Mouse (Mus musculus) kidney, embryonic 16.5 days (tissue): ENCODE data around the gene Hoxb13. TPM values are rescaled to one million over a fixed set of nuclear protein-coding genes. Genes with fewer than 3 reads are reported as not detected.
A peak's percentile ranks its signal among the peaks of the same experiment; 100 is the strongest.

Source experiments
- ATAC-seq: fragments of 200-750 bp; cut with Nextera tagmentation; 2 replicates; pipeline ENCODE4 v1.8.0; 2017; ENCODE audit warnings: moderate TSS enrichment; ENCODE audit not compliant: low FRiP score, low TSS enrichment
- H3K27ac ChIP-seq: fragments of 300-500 bp; sonication (generic); 2 replicates; pipeline ENCODE4 v1.5.1; 2014; ENCODE audit warnings: low read length
- H3K27me3 ChIP-seq: fragments of 300-500 bp; sonication (generic); 2 replicates; pipeline ENCODE4 v1.6.1; 2014; ENCODE audit warnings: low read length, control low read depth, mixed read lengths; ENCODE audit not compliant: insufficient read depth
- H3K36me3 ChIP-seq: fragments of 300-500 bp; sonication (generic); 2 replicates; pipeline ENCODE4 v1.6.1; 2014; ENCODE audit warnings: low read length, control low read depth, mixed read lengths; ENCODE audit not compliant: insufficient read depth
- H3K4me1 ChIP-seq: fragments of 300-500 bp; sonication (generic); 2 replicates; pipeline ENCODE4 v1.6.1; 2014; ENCODE audit warnings: low read length, control low read depth, mixed read lengths; ENCODE audit not compliant: insufficient read depth
- H3K4me2 ChIP-seq: fragments of 300-500 bp; sonication (generic); replicated peaks from 2 replicates; pipeline ENCODE4 v1.6.1; 2014; ENCODE audit warnings: low read depth, low read length
- H3K4me3 ChIP-seq: fragments of 300-500 bp; sonication (generic); 2 replicates; pipeline ENCODE4 v1.5.1; 2014; ENCODE audit warnings: mild to moderate bottlenecking, low read length
- H3K9ac ChIP-seq: fragments of 300-500 bp; sonication (generic); replicated peaks from 2 replicates; pipeline ENCODE4 v1.6.1; 2014; ENCODE audit warnings: low read length
- H3K9me3 ChIP-seq: fragments of 300-500 bp; sonication (generic); 2 replicates; pipeline ENCODE4 v1.6.1; 2016; ENCODE audit warnings: low read length, control low read depth
- WGBS: fragments of 180-500 bp; shearing (Covaris S2); extraction: QIAGEN DNeasy Blood & Tissue Kit; methylation state at CpG from one replicate; pipeline ENCODE4 v1.1.7; 2014; 5-methylcytosine and 5-hydroxymethylcytosine counted together
- polyA plus RNA-seq: library from polyadenylated mRNA; unstranded; fragments of >200 nt; fragmentation: Nextera tagmentation; extraction: Ambion mirVana; gene quantifications from 2 replicates; pipeline ENCODE4 v1.2.1, GENCODE M21; 2015

Hoxb13 gene
- polyA plus RNA-seq, 1 experiment from 2014 or later = not detected

GRCm38 (mm10) chr11:96200183-96200655, 6.1 kb downstream of the Hoxb13 start:
- ATAC-seq = no peak
- WGBS = under 1% methylated on average over 14 of the region's 14 CpGs
- peaks cover 98% of the 10 kb centered on the region for H3K27me3 ChIP-seq
- H3K27ac ChIP-seq = no peak overlapping the region
- no peaks in the 10 kb centered on the region for H3K9me3 ChIP-seq
- H3K4me2 ChIP-seq = no peak overlapping the region
- no peak overlapping the region for H3K9ac ChIP-seq
- H3K36me3 ChIP-seq = no peaks in the 10 kb centered on the region
- H3K4me1 ChIP-seq = no peaks in the 10 kb centered on the region; the same call in 1 of the 2 replicates
- 0 out of 2 replicates have a peak overlapping the region, but pooled peaks have one; percentile 0 for H3K4me3 ChIP-seq

- no peak overlapping the region for H3K4me2 ChIP-seq
- no peaks in the 10 kb centered on the region for H3K36me3 ChIP-seq
- peaks cover 96% of the 10 kb centered on the region for H3K27me3 ChIP-seq
- no peaks in the 10 kb centered on the region for H3K9me3 ChIP-seq
- H3K4me1 ChIP-seq = no peaks in the 10 kb centered on the region; the same call in 1 of the 2 replicates
- H3K4me3 ChIP-seq = no peak overlapping the region
- no peak overlapping the region for H3K27ac ChIP-seq
- H3K9ac ChIP-seq = no peak overlapping the region
- ATAC-seq = no peak
Measured at GRCm38 (mm10) chr11:96201741-96202140, 7.6 kb downstream of the Hoxb13 start.

GRCm38 (mm10) chr11:96202401-96203081, 8.4 kb downstream of the Hoxb13 start:
- H3K9me3 ChIP-seq = no peaks in the 10 kb centered on the region
- no peaks in the 10 kb centered on the region for H3K36me3 ChIP-seq
- no peak overlapping the region for H3K9ac ChIP-seq
- no peak overlapping the region for H3K4me2 ChIP-seq
- H3K27ac ChIP-seq = no peak overlapping the region
- H3K4me3 ChIP-seq = no peak overlapping the region
- ATAC-seq = no peak
- WGBS = 1% methylated on average over 14 of the region's 14 CpGs
- peaks cover 96% of the 10 kb centered on the region for H3K27me3 ChIP-seq
- no peaks in the 10 kb centered on the region; the same call in 1 of the 2 replicates for H3K4me1 ChIP-seq

GRCm38 (mm10) chr11:96203182-96203788, 9.2 kb downstream of the Hoxb13 start:
- Histone ChIP-seq H3K27me3 (peaks cover 96% of the 10 kb centered on the region), H3K36me3 (no peaks in the 10 kb centered on the region), H3K4me2 (peak overlapping the region; percentile 34), H3K9me3 (no peaks in the 10 kb centered on the region), H3K27ac (no peak overlapping the region), H3K9ac (no peak overlapping the region), H3K4me1 (no peaks in the 10 kb centered on the region; the same call in 1 of the 2 replicates), H3K4me3 (peak overlapping the region; percentile 14; the same call in 1 of the 2 replicates)
- ATAC-seq = no peak
- under 1% methylated on average over 37 of the region's 37 CpGs for WGBS

GRCm38 (mm10) chr11:96203789-96204186, 9.7 kb downstream of the Hoxb13 start:
- ATAC-seq = no peak
- H3K27me3 ChIP-seq = peaks cover 97% of the 10 kb centered on the region
- WGBS = 2% methylated on average over 16 of the region's 16 CpGs
- H3K9ac ChIP-seq = no peak overlapping the region
- 0 out of 2 replicates have a peak overlapping the region, but pooled peaks have one; percentile 14 for H3K4me3 ChIP-seq
- H3K27ac ChIP-seq = no peak overlapping the region
- H3K4me1 ChIP-seq = no peaks in the 10 kb centered on the region; the same call in 1 of the 2 replicates
- H3K4me2 ChIP-seq = peak overlapping the region; percentile 34
- no peaks in the 10 kb centered on the region for H3K36me3 ChIP-seq
- no peaks in the 10 kb centered on the region for H3K9me3 ChIP-seq

GRCm38 (mm10) chr11:96204351-96204750, 10.2 kb downstream of the Hoxb13 start:
- Histone ChIP-seq H3K36me3 (no peaks in the 10 kb centered on the region), H3K4me1 (no peaks in the 10 kb centered on the region; the same call in 1 of the 2 replicates), H3K27ac (no peak overlapping the region), H3K9ac (no peak overlapping the region), H3K9me3 (no peaks in the 10 kb centered on the region), H3K4me2 (no peak overlapping the region), H3K4me3 (no peak overlapping the region), H3K27me3 (peaks cover 97% of the 10 kb centered on the region)
- WGBS = 2% methylated on average over 11 of the region's 11 CpGs
- no peak for ATAC-seq

GRCm38 (mm10) chr11:96205426-96206131, 11.5 kb downstream of the Hoxb13 start:
- H3K4me3 ChIP-seq = no peak overlapping the region
- H3K9me3 ChIP-seq = no peaks in the 10 kb centered on the region
- 3% methylated on average over 15 of the region's 15 CpGs for WGBS
- H3K4me1 ChIP-seq = no peaks in the 10 kb centered on the region; the same call in 1 of the 2 replicates
- no peak overlapping the region for H3K27ac ChIP-seq
- no peak for ATAC-seq
- H3K9ac ChIP-seq = no peak overlapping the region
- H3K36me3 ChIP-seq = no peaks in the 10 kb centered on the region
- peaks cover 88% of the 10 kb centered on the region for H3K27me3 ChIP-seq
- no peak overlapping the region for H3K4me2 ChIP-seq

- H3K4me3 ChIP-seq = no peak overlapping the region
- H3K4me1 ChIP-seq = no peaks in the 10 kb centered on the region
- no peaks in the 10 kb centered on the region for H3K36me3 ChIP-seq
- no peak for ATAC-seq
- H3K4me2 ChIP-seq = no peak overlapping the region
- no peak overlapping the region for H3K27ac ChIP-seq
- no peak overlapping the region for H3K9ac ChIP-seq
- H3K9me3 ChIP-seq = 0 out of 2 replicates have a peak, but pooled peaks cover 5% of the 10 kb centered on the region
- H3K27me3 ChIP-seq = no peaks in the 10 kb centered on the region; the same call in 1 of the 2 replicates
- WGBS = 32% methylated on average over 2 of the region's 2 CpGs
Measured at GRCm38 (mm10) chr11:96223813-96224212, 29.7 kb downstream of the Hoxb13 start.

GRCm38 (mm10) chr11:96227676-96228075, 33.6 kb downstream of the Hoxb13 start:
- no peak for ATAC-seq
- 75% methylated on average over 9 of the region's 9 CpGs for WGBS
- no peaks in the 10 kb centered on the region for H3K4me1 ChIP-seq

More at GRCm38 (mm10) chr11:96227676-96228075, 33.6 kb downstream of the Hoxb13 start:
- Histone ChIP-seq H3K4me2 (no peak overlapping the region), H3K4me3 (no peak overlapping the region), H3K9ac (no peak overlapping the region), H3K27me3 (no peaks in the 10 kb centered on the region; the same call in 1 of the 2 replicates), H3K9me3 (no peaks in the 10 kb centered on the region), H3K36me3 (no peaks in the 10 kb centered on the region), H3K27ac (no peak overlapping the region)
